Mouse (Mus musculus) liver, adult 2 months (tissue): ENCODE measurements at regions not wholly inside any gene's neighbourhood (a gene's known extent, or its start where the extent isn't known, plus 50 kb on each side); places are given as distances from the start of the nearest gene placed in this dataset.

Source experiments
- DNase-seq: peaks from one replicate; pipeline ENCODE4 v3.0.0-alpha.2; 2011; ENCODE audit warnings: low read depth, low spot score; ENCODE audit errors: extremely low read depth
- H3K27ac ChIP-seq: fragments of 200-500 bp; replicated peaks from 2 replicates; pipeline ENCODE4 v1.5.1; 2012; ENCODE audit warnings: low read depth, mild to moderate bottlenecking, control low read depth, inconsistent platforms, low read length; ENCODE audit not compliant: insufficient read depth
- H3K27me3 ChIP-seq: fragments of 200-500 bp; 2 replicates; pipeline ENCODE4 v1.6.1; 2012; ENCODE audit warnings: mild to moderate bottlenecking, moderate library complexity, low read length, inconsistent platforms; ENCODE audit not compliant: control insufficient read depth, insufficient read depth
- H3K36me3 ChIP-seq: fragments of 200-500 bp; 2 replicates; pipeline ENCODE4 v1.6.1; 2012; ENCODE audit warnings: low read length, inconsistent platforms; ENCODE audit not compliant: control insufficient read depth, insufficient read depth
- H3K4me1 ChIP-seq: fragments of 200-500 bp; 2 replicates; pipeline ENCODE4 v1.6.1; 2011; ENCODE audit warnings: low read length; ENCODE audit not compliant: control insufficient read depth, insufficient read depth
- H3K4me3 ChIP-seq: fragments of 200-500 bp; 2 replicates; pipeline ENCODE4 v1.5.1; 2011; ENCODE audit warnings: low read depth, mild to moderate bottlenecking, control low read depth, low read length, moderate library complexity; ENCODE audit not compliant: insufficient read depth
- H3K79me2 ChIP-seq: fragments of 200-500 bp; 2 replicates; pipeline ENCODE4 v1.6.1; 2012; ENCODE audit warnings: inconsistent platforms, mild to moderate bottlenecking, low read length, moderate library complexity; ENCODE audit not compliant: control insufficient read depth, insufficient read depth
- H3K9ac ChIP-seq: fragments of 200-500 bp; 2 replicates; pipeline ENCODE4 v1.6.1; 2012; ENCODE audit warnings: low read depth, mild to moderate bottlenecking, control low read depth, inconsistent platforms, low read length
- CTCF ChIP-seq: fragments of 200-500 bp; IDR thresholded peaks from 2 replicates; pipeline ENCODE4 v1.5.1; 2011; ENCODE audit warnings: low read depth, low read length, control low read depth
- POLR2A ChIP-seq: fragments of 200-500 bp; IDR thresholded peaks from 2 replicates; pipeline ENCODE4 v1.6.1; 2011; ENCODE audit warnings: low read length, control low read depth; ENCODE audit not compliant: insufficient read depth; ENCODE audit errors: extremely low read depth
- WGBS: fragments of 180-500 bp; shearing (Covaris S2); methylation state at CpG from one replicate; pipeline ENCODE4 v1.1.7; 2018; 5-methylcytosine and 5-hydroxymethylcytosine counted together

DNA sequence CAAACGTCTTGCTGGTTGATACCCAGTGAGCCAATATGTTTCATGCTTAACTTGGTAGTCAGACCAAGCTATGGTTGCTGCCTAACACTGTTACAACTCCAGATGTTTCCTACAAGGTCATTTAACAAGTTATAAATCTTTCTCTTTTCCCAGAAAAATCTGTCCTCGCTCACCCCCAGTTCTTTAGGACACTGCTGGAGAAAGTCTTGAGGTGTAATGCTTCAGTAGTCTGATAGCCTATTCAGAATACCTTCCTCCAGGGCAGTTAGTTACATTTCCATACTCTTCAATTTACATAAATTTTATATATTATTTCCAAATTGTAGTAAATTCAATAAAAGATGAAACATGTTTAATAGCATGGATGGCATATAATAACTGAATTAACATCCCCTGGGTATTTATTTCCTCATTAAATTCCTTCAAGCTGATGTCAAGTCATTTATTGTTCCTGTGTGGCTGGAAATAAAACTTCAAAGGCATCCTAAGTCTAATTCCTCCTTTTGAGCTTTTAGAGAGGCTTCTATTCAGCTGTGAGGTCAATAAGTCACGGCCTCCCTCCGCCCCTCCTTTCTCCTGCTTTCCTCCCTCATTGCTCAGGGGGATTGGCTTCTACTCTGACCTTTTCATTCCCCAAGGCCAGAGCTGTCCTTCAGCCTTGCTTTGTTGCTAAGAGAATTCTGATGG, 738.4 kb upstream of the Chrm3 start:
- Histone ChIP-seq H3K79me2 (no peaks in the 10 kb centered on the region), H3K27me3 (no peaks in the 10 kb centered on the region; the same call in 1 of the 2 replicates), H3K4me3 (no peak overlapping the region), H3K36me3 (no peaks in the 10 kb centered on the region), H3K9ac (no peak overlapping the region), H3K4me1 (no peaks in the 10 kb centered on the region), H3K27ac (no peak overlapping the region)
- no peak for DNase-seq
- TF ChIP-seq CTCF (no peak), POLR2A (no peak)
- WGBS, result 66% methylated on average over 4 of the region's 4 CpGs

DNA sequence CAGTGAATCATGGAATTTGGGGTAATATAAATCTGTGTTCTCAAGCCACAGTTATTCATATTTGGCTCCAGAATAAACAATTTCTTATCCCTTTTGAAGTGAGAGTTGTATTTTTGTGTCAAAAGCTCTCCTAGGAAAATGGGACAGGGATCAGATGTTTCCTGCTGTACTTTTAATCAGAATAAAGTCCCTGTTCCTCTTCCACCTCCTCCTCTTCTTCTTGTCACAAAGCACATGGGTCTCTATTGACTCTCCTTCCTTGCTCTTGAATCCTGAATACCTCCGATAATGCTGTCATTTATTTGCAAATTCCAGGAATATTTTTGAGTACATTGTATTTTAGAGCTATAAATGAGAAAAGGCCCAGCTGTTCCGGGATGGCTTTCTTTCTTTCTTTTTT, 732.3 kb upstream of the Chrm3 start:
- H3K27ac ChIP-seq, result no peak overlapping the region
- WGBS, result 74% methylated on average over 2 of the region's 2 CpGs

More for the DNA sequence above, 732.3 kb upstream of the Chrm3 start:
- Histone ChIP-seq H3K36me3 (no peaks in the 10 kb centered on the region), H3K79me2 (no peaks in the 10 kb centered on the region), H3K4me3 (no peak overlapping the region), H3K9ac (no peak overlapping the region), H3K4me1 (no peaks in the 10 kb centered on the region), H3K27me3 (no peaks in the 10 kb centered on the region)
- TF ChIP-seq CTCF (no peak), POLR2A (no peak)
- DNase-seq, result no peak
